ENCODE assay signal across 8 mouse cellular contexts in the genomic region with DNA sequence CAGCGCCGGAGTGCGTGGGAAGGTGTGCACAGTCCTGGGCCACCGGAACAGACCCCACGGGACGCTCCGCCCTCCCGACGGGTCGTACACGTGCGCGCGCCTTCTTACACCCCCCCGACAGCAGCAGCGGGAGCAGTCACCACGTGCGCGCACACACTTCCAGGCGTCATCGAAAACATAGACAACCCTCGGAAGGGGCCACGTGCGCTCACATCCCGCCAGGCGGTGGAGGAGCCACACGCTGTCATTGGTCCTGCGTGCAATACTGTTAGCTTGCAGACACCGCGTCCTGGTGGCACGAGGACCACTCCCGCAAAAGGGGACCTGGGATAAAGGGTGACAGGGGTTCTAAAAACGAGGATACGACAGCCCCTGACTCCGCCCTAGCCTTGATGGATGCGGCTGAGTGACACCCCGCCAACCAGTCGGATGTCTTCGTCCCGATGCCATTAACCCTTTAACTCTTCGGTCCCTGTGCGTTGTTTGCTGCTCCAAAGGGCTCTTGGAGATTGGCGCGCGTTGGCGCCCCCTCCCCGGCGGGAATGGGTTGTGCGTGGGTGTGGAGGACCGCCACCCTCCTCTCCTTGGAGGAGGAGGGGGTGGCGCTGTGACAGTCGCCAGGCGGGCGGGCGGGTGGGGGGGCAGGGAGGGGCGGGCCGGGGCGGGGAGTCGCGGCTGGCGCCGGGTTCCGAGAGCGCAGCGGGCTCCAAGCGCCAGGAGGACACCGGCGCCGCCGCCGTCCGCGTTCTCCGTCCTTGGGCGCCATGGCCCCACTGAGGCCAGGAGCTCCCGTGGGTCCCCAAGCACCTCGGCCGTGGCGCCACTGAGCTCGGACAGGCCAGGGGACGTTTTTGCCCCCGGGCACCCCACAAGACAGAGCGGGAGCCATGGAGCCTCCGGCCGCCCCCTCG. TPM values are rescaled to one million over a fixed set of nuclear protein-coding genes. Genes with fewer than 3 reads are reported as not detected.
DNase-seq lines count a peak whose midpoint lies in the region; ATAC-seq and TF ChIP-seq lines count a peak whose summit lies in the region.

A gene (plus strand): TSS at position 674 of the 911 bp plus-strand sequence.

- no peaks in the 10 kb centered on the region for H3K36me3 ChIP-seq in spleen, adult 2 months (ENCODE audit: control insufficient read depth, insufficient read depth, low read length)
- no peaks in the 10 kb centered on the region for H3K36me3 ChIP-seq in forebrain, embryonic 12.5 days (replicated peaks)
- no peaks in the 10 kb centered on the region for H3K36me3 ChIP-seq in heart, embryonic 15.5 days
- no peaks in the 10 kb centered on the region for H3K36me3 ChIP-seq in liver, embryonic 15.5 days (replicated peaks)

- WGBS in spleen, adult 2 months, result 1% methylated on average over 82 of the region's 86 CpGs
- 1% methylated on average over 80 of the region's 86 CpGs for WGBS in forebrain, embryonic 12.5 days
- 1% methylated on average over 79 of the region's 86 CpGs for WGBS in heart, embryonic 15.5 days
- under 1% methylated on average over 85 of the region's 86 CpGs for WGBS in liver, embryonic 15.5 days (ENCODE audit: insufficient replicate concordance)

- no peak for TF ChIP-seq CTCF in spleen, adult 2 months (IDR thresholded peaks at IDR 0.05; ENCODE audit: extremely low read depth, insufficient read depth, insufficient read length, insufficient replicate concordance)

- H3K9ac ChIP-seq in forebrain, embryonic 12.5 days, result peak within 1 kb of the TSS; percentile 33; the same call in 1 of the 2 replicates
- H3K9ac ChIP-seq in heart, embryonic 15.5 days, result peak within 1 kb of the TSS; percentile 73
- H3K9ac ChIP-seq in liver, embryonic 15.5 days, result peak within 1 kb of the TSS; percentile 15; the same call in 1 of the 2 replicates

- no peak for DNase-seq in spleen, adult 2 months (ENCODE audit: low read depth in 1 of 2, low spot score in 2 of 2)
- no peak for DNase-seq in spleen, adult 12 weeks (ENCODE audit: low spot score)
- DNase-seq in kidney, postnatal 14 days, result peak; percentile 70
- DNase-seq in retina, postnatal 1 day, result peak; percentile 66
- no peak for DNase-seq in ovary, postnatal 10 days (ENCODE audit: low spot score)

- peak within 1 kb of the TSS; percentile 38; the same call in 1 of the 2 replicates for H3K4me3 ChIP-seq in spleen, adult 2 months (ENCODE audit: extremely low read depth, insufficient read depth, insufficient read length)
- peak within 1 kb of the TSS; percentile 42 for H3K4me3 ChIP-seq in forebrain, embryonic 12.5 days (replicated peaks)
- peak within 1 kb of the TSS; percentile 67 for H3K4me3 ChIP-seq in heart, embryonic 15.5 days
- H3K4me3 ChIP-seq in liver, embryonic 15.5 days (replicated peaks), result peak within 1 kb of the TSS; percentile 50

- no peaks in the 10 kb centered on the region for H3K9me3 ChIP-seq in forebrain, embryonic 12.5 days
- H3K9me3 ChIP-seq in heart, embryonic 15.5 days (replicated peaks), result no peaks in the 10 kb centered on the region
- H3K9me3 ChIP-seq in liver, embryonic 15.5 days (replicated peaks), result no peaks in the 10 kb centered on the region

- H3K4me2 ChIP-seq in forebrain, embryonic 12.5 days, result peak within 1 kb of the TSS; percentile 61
- H3K4me2 ChIP-seq in heart, embryonic 15.5 days, result peak within 1 kb of the TSS; percentile 97
- peak within 1 kb of the TSS; percentile 73 for H3K4me2 ChIP-seq in liver, embryonic 15.5 days

- peaks cover 35% of the 10 kb centered on the region for H3K4me1 ChIP-seq in spleen, adult 2 months (ENCODE audit: control insufficient read depth, insufficient read depth, insufficient read length)
- H3K4me1 ChIP-seq in forebrain, embryonic 12.5 days, result peaks cover 40% of the 10 kb centered on the region
- peaks cover 60% of the 10 kb centered on the region for H3K4me1 ChIP-seq in heart, embryonic 15.5 days (replicated peaks)
- peaks cover 77% of the 10 kb centered on the region for H3K4me1 ChIP-seq in liver, embryonic 15.5 days (replicated peaks)

- peak; percentile 12; the same call in 1 of the 2 replicates for ATAC-seq in forebrain, embryonic 12.5 days (ENCODE audit: low FRiP score)
- ATAC-seq in heart, embryonic 15.5 days (replicated peaks; ENCODE audit: insufficient number of reproducible peaks, insufficient read depth, low FRiP score, low read depth), result no peak
- no peak for ATAC-seq in liver, embryonic 15.5 days (ENCODE audit: insufficient read depth)

- peaks cover 12% of the 10 kb centered on the region for H3K27me3 ChIP-seq in spleen, adult 2 months (ENCODE audit: control insufficient read depth, insufficient read depth, low read length)
- peaks cover 82% of the 10 kb centered on the region for H3K27me3 ChIP-seq in forebrain, embryonic 12.5 days
- H3K27me3 ChIP-seq in heart, embryonic 15.5 days, result peaks cover 49% of the 10 kb centered on the region
- peaks cover 71% of the 10 kb centered on the region for H3K27me3 ChIP-seq in liver, embryonic 15.5 days

- H3K27ac ChIP-seq in spleen, adult 2 months (ENCODE audit: insufficient read depth, low read length), result no peak within 1 kb of the TSS
- no peak within 1 kb of the TSS for H3K27ac ChIP-seq in forebrain, embryonic 12.5 days
- H3K27ac ChIP-seq in heart, embryonic 15.5 days, result 0 out of 2 replicates have a peak within 1 kb of the TSS, but pooled peaks have one; percentile 15
- H3K27ac ChIP-seq in liver, embryonic 15.5 days (replicated peaks), result no peak within 1 kb of the TSS

- no peak for TF ChIP-seq POLR2A in spleen, adult 2 months (IDR thresholded peaks at IDR 0.05; ENCODE audit: low read depth, low read length)

RNA-seq across cellular contexts. Expression of the gene that starts here (rescaled TPM):
- polyA plus RNA-seq in spleen, adult 2 months (2012; rRNA removed), result 12.4 and 13.1 TPM in 2 replicates
- polyA plus RNA-seq in forebrain, embryonic 12.5 days (2016; fragmentation: Nextera tagmentation; extraction: Ambion mirVana), result 12.8 and 14.5 TPM in 2 replicates
- 13.0 and 13.5 TPM in 2 replicates for polyA plus RNA-seq in heart, embryonic 15.5 days (2015; fragmentation: Nextera tagmentation; extraction: Ambion mirVana)
- 1.7 and 1.8 TPM in 2 replicates for polyA plus RNA-seq in liver, embryonic 15.5 days (2015; fragmentation: Nextera tagmentation; extraction: Ambion mirVana)

Comparison
In these comparisons a context has a peak if more than half of its experiments do, and no peak if none do; other contexts are left out.
1. DNase-seq: peak in kidney, postnatal 14 days (single experiment) and retina, postnatal 1 day (single experiment); none in spleen, adult 2 months (0 of 2), spleen, adult 12 weeks (single experiment) and ovary, postnatal 10 days (single experiment).
2. H3K9ac ChIP-seq: peak in every context shown above with its lines; median percentile 73 in heart, embryonic 15.5 days; 33 in forebrain, embryonic 12.5 days; 15 in liver, embryonic 15.5 days.
3. Peak in every context shown above with its lines, with median percentiles within 50 percentile points of each other: H3K4me3 ChIP-seq and H3K4me2 ChIP-seq.